Mouse (Mus musculus): ENCODE data around the gene Cds1.

GRCm38 (mm10) chr5:101737341-101737740, 27.6 kb upstream of the Cds1 start:
- TF ChIP-seq CTCF (conservative IDR thresholded peaks at IDR 0.05; ENCODE audit: insufficient read depth, insufficient read length, low read depth, low read length) (no peak), POLR2A (IDR thresholded peaks at IDR 0.05; ENCODE audit: low read depth, low read length) (no peak)
